Mouse (Mus musculus) thymus, adult 2 months (tissue): ENCODE data around the gene Rab43.

ENCODE experiments used
- CTCF ChIP-seq: fragments of 200-500 bp; IDR thresholded peaks from 2 replicates; pipeline ENCODE4 v1.5.1; 2012; ENCODE audit warnings: mild to moderate bottlenecking, control low read depth, low read length, moderate library complexity, borderline replicate concordance; ENCODE audit not compliant: control insufficient read depth, poor library complexity, insufficient read depth; ENCODE audit errors: extremely low read depth
- POLR2A ChIP-seq: fragments of 200-500 bp; IDR thresholded peaks from 2 replicates; pipeline ENCODE4 v1.6.1; 2012; ENCODE audit warnings: mild to moderate bottlenecking, low read length, control low read depth, moderate library complexity; ENCODE audit not compliant: control insufficient read depth, poor library complexity, insufficient read depth; ENCODE audit errors: extremely low read depth

DNA sequence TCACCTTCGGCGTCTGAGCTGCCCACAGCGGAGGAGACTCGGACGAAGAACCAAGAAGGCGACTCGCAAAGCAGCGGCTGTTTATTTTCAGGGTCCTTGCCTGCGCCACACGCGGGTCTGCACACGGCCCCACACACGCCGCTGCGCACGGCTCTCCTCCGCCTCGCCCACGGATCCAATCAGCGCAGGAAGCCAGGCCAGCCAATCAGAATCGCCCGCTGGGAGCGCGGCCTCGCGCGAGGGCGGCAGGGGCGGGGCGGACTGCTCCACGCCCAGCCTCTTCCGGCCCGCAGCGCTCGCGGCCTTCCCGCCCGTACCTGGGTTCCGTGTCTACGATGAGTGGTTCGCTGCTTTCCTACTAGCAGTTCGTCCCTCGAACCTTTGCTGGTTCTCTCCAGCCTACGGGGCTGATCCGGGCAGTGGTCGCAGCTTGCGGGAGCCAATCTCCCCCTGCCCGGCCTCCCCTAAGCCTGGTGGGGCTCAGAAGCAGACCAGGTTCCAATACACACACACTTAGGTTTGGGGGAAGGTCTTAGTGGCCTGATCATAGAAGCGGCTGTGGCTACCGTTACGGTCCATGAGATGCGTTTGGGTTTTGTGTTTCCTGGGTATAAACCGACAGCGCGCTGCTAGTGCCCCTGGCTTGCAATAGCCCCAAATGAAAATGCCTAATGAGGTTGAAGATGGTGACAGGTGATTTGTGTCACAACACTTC lies 39.1 kb upstream of the Rab43 start, which contains the start of gene Cnbp:
- TF ChIP-seq CTCF: peak; percentile 68
- TF ChIP-seq POLR2A: peak; percentile 97
